Mouse (Mus musculus) liver, adult (tissue): ENCODE results near the gene Wdr54.

Experiments used
- GATA4 ChIP-seq: IDR thresholded peaks from 2 replicates; pipeline ENCODE4 v1.6.1; 2014; ENCODE audit warnings: mild to moderate bottlenecking, low read length; ENCODE audit not compliant: insufficient replicate concordance

Gene Wdr54

GRCm38 (mm10) chr6:83165607-83166242, 9.5 kb upstream of the Wdr54 start, which contains the start of gene Dctn1:
TSS of gene Dctn1 (plus strand) at chr6:83165920.
- peak; percentile 56; the same call in 1 of the 2 replicates for TF ChIP-seq GATA4

- TF ChIP-seq GATA4 = no peak
Measured at GRCm38 (mm10) chr6:83165026-83165606, 8.9 kb upstream of the Wdr54 start.

- TF ChIP-seq GATA4 = no peak
Measured at GRCm38 (mm10) chr6:83162701-83163100, 6.5 kb upstream of the Wdr54 start.

- no peak for TF ChIP-seq GATA4
Measured at GRCm38 (mm10) chr6:83161921-83162641, 5.9 kb upstream of the Wdr54 start.

- TF ChIP-seq GATA4 = no peak
Measured at GRCm38 (mm10) chr6:83161442-83161841, 5.2 kb upstream of the Wdr54 start.

GRCm38 (mm10) chr6:83155552-83156238, 502 bp downstream of the Wdr54 start:
- TF ChIP-seq GATA4 = no peak

- no peak for TF ChIP-seq GATA4
Measured at GRCm38 (mm10) chr6:83153485-83153884, 2.7 kb downstream of the Wdr54 start.

- no peak for TF ChIP-seq GATA4
Measured at GRCm38 (mm10) chr6:83153038-83153437, 3.2 kb downstream of the Wdr54 start.

- no peak for TF ChIP-seq GATA4
Measured at GRCm38 (mm10) chr6:83151721-83152120, 4.5 kb downstream of the Wdr54 start.

GRCm38 (mm10) chr6:83147280-83147679, 8.9 kb downstream of the Wdr54 start:
- no peak for TF ChIP-seq GATA4

- TF ChIP-seq GATA4 = peak; percentile 11; the same call in 1 of the 2 replicates
Measured at GRCm38 (mm10) chr6:83145805-83146204, 10.4 kb downstream of the Wdr54 start.

- no peak for TF ChIP-seq GATA4
Measured at GRCm38 (mm10) chr6:83145209-83145608, 11.0 kb downstream of the Wdr54 start.

GRCm38 (mm10) chr6:83142886-83143285, 13.3 kb downstream of the Wdr54 start:
- TF ChIP-seq GATA4 = no peak

GRCm38 (mm10) chr6:83142211-83142731, 13.9 kb downstream of the Wdr54 start:
- no peak for TF ChIP-seq GATA4

- TF ChIP-seq GATA4 = no peak
Measured at GRCm38 (mm10) chr6:83141636-83142035, 14.6 kb downstream of the Wdr54 start.

- no peak for TF ChIP-seq GATA4
Measured at GRCm38 (mm10) chr6:83140044-83140443, 16.2 kb downstream of the Wdr54 start.

- no peak for TF ChIP-seq GATA4
Measured at GRCm38 (mm10) chr6:83138056-83138455, 18.1 kb downstream of the Wdr54 start.
